Mouse (Mus musculus) cerebellum, adult 2 months (tissue): ENCODE data around the gene Ovca2.

Experiments used
- CTCF ChIP-seq: fragments of 200-500 bp; IDR thresholded peaks from 2 replicates; pipeline ENCODE4 v1.5.1; 2011; ENCODE audit warnings: low read depth, mild to moderate bottlenecking, control low read depth, low read length, moderate library complexity, borderline replicate concordance; ENCODE audit not compliant: insufficient read depth
- POLR2A ChIP-seq: fragments of 200-500 bp; IDR thresholded peaks from 2 replicates; pipeline ENCODE4 v1.6.1; 2011; ENCODE audit warnings: low read length, control low read depth, borderline replicate concordance; ENCODE audit not compliant: insufficient read depth

DNA sequence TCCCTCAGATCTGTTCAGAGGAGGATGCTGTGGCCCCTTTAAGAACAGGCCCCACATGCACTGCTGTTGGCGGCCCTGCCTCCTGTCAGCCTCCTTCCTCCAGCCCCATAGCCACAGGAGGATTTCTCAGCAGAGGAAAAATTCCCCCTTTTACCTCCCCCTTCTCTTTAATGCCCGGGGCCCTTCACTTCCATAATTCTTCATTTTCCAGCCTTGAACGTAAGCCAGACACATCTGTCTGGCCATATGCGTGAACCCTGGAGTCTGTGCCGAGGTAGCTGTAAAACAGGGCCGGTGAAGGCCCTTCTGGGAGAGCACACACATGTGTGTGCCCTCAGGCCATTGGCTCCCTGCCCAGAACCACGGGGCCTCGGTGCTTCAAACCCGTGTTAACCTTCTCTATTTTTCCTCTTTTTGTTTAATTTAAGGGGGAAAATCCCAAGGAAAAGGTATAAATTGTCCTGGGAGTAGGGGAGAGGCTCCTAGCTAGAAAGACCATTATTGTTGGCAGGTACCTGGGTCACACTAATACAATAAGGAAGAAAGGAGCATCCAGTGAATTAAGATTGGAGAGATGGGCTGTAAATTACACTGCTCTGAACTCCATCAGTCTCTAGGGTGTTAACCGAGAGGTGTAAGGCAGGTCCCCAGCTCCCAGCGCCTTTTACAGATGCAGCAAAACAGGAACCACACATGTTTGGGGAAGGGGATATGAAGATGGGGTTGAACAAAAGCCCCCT, 31.4 kb downstream of the Ovca2 start:
- TF ChIP-seq CTCF (no peak), POLR2A (no peak)
